Mouse (Mus musculus) heart, adult 2 months (tissue): ENCODE data around the gene H2-Q2.

Experiments used
- CTCF ChIP-seq: fragments of 200-600 bp; IDR thresholded peaks from 2 replicates; pipeline ENCODE4 v1.8.1; 2022; ENCODE audit warnings: antibody characterized with exemption, mild to moderate bottlenecking, moderate library complexity
- EP300 ChIP-seq: fragments of 200-500 bp; IDR thresholded peaks from 2 replicates; pipeline ENCODE4 v1.6.1; 2011; ENCODE audit warnings: low read depth, low read length, control low read depth; ENCODE audit not compliant: insufficient read depth
- POLR2A ChIP-seq: fragments of 200-500 bp; IDR thresholded peaks from 2 replicates; pipeline ENCODE4 v1.6.1; 2011; ENCODE audit warnings: mild to moderate bottlenecking, low read depth, low read length, control low read depth; ENCODE audit not compliant: insufficient read depth

- peak; percentile 78 for TF ChIP-seq CTCF
- TF ChIP-seq EP300: 0 out of 2 replicates have a peak, but pooled peaks have one; percentile 4
- no peak for TF ChIP-seq POLR2A
These were observed 40.3 kb upstream of the H2-Q2 start for GRCm38 (mm10) chr17:35301645-35302258.
